Mouse (Mus musculus): ENCODE measurements around the gene Pkd1. TPM values are rescaled to one million over a fixed set of nuclear protein-coding genes. Genes with fewer than 3 reads are reported as not detected.

Pkd1 gene
- polyA plus RNA-seq, 1 experiment: 146 TPM

- WGBS: 57% methylated on average over 24 of the region's 24 CpGs
- DNase-seq: peak; percentile 23
- peaks cover 8% of the 10 kb centered on the region for H3K4me1 ChIP-seq (ENCODE audit: control insufficient read depth, insufficient read depth, low read length)
- TF ChIP-seq CTCF (IDR thresholded peaks at IDR 0.05; ENCODE audit: insufficient read depth, low read length) (no peak), POLR2A (IDR thresholded peaks at IDR 0.05; ENCODE audit: borderline replicate concordance, extremely low read depth, low read depth, low read length) (peak; percentile 67; the same call in 1 of the 2 replicates)
- peak overlapping the region; percentile 69 for H3K4me3 ChIP-seq (replicated peaks; ENCODE audit: extremely low read depth, low read depth, low read length)
Measured at GRCm38 (mm10) chr17:24514270-24515257, 35.1 kb upstream of the Pkd1 start.

GRCm38 (mm10) chr17:24520450-24520849 is 29.2 kb upstream of the Pkd1 start:
- TF ChIP-seq CTCF (IDR thresholded peaks at IDR 0.05; ENCODE audit: insufficient read depth, low read length) (no peak), POLR2A (IDR thresholded peaks at IDR 0.05; ENCODE audit: borderline replicate concordance, extremely low read depth, low read depth, low read length) (no peak)
- no peak overlapping the region for H3K4me3 ChIP-seq (replicated peaks; ENCODE audit: extremely low read depth, low read depth, low read length)
- 83% methylated on average over 4 of the region's 4 CpGs for WGBS
- DNase-seq: no peak
- H3K4me1 ChIP-seq (ENCODE audit: control insufficient read depth, insufficient read depth, low read length): no peaks in the 10 kb centered on the region

GRCm38 (mm10) chr17:24524734-24525133 is 24.9 kb upstream of the Pkd1 start:
- 27% methylated on average over 2 of the region's 2 CpGs for WGBS
- TF ChIP-seq CTCF (IDR thresholded peaks at IDR 0.05; ENCODE audit: insufficient read depth, low read length) (no peak), POLR2A (IDR thresholded peaks at IDR 0.05; ENCODE audit: borderline replicate concordance, extremely low read depth, low read depth, low read length) (no peak)
- DNase-seq: no peak

GRCm38 (mm10) chr17:24527315-24527714 is 22.3 kb upstream of the Pkd1 start:
- under 1% methylated on average over 19 of the region's 19 CpGs for WGBS
- DNase-seq: no peak

More at GRCm38 (mm10) chr17:24524734-24525133, 24.9 kb upstream of the Pkd1 start:
- Histone ChIP-seq H3K4me3 (replicated peaks; ENCODE audit: extremely low read depth, low read depth, low read length) (no peak overlapping the region), H3K4me1 (ENCODE audit: control insufficient read depth, insufficient read depth, low read length) (peaks cover 10% of the 10 kb centered on the region)

DNA sequence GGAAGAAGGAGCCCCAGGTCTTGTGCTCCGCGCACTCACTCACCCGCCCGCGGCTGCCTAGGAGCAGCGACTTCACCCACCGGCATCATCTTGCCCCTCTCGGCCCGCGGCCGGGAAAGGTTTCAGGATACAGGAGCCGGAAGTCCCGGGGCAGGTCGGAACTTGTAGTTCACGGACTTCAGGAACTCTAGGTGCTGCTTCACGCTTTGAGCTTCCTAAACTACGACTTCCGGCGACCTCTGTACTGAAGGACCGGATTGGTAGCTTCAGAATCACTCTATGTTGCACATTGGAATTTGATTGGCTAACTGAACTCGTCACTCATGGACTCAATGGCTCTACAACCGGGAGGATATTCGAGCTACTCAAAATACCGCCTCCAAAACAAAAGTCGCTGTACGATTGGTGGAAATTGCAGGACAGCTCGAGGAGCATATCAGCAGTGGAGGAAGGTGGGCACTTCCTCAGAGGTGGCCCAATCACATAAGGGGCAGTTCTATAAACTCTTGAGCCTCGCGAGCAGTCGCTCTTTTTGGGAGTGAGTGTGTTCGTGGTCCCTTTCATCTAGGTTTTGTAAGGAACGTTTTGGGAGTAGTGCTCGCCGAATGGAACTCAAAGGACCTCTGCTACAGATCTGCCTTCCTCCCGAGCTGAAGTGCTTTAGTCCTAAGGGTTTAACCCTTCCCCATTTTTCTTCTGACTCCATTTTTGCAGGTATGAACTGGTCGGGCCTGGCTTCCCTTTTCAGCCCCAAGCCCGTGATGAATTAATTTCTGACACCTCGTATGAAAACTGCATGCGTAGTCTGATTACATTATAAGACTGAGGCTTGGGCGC is 21.7 kb upstream of the Pkd1 start, which contains the start of gene Traf7:
TSS of gene Traf7 (minus strand) at position 216 of the 837 bp plus-strand sequence.
- Histone ChIP-seq H3K4me3 (replicated peaks; ENCODE audit: extremely low read depth, low read depth, low read length) (peak within 1 kb of the TSS; percentile 88), H3K4me1 (ENCODE audit: control insufficient read depth, insufficient read depth, low read length) (peaks cover 10% of the 10 kb centered on the region)
- TF ChIP-seq POLR2A (IDR thresholded peaks at IDR 0.05; ENCODE audit: borderline replicate concordance, extremely low read depth, low read depth, low read length) (peak; percentile 94), CTCF (IDR thresholded peaks at IDR 0.05; ENCODE audit: insufficient read depth, low read length) (no peak)
- DNase-seq: peak; percentile 88
- WGBS: under 1% methylated on average over 40 of the region's 40 CpGs

More at GRCm38 (mm10) chr17:24527315-24527714, 22.3 kb upstream of the Pkd1 start:
- no peak for TF ChIP-seq POLR2A (IDR thresholded peaks at IDR 0.05; ENCODE audit: borderline replicate concordance, extremely low read depth, low read depth, low read length)
- no peak for TF ChIP-seq CTCF (IDR thresholded peaks at IDR 0.05; ENCODE audit: insufficient read depth, low read length)
- peak overlapping the region; percentile 88 for H3K4me3 ChIP-seq (replicated peaks; ENCODE audit: extremely low read depth, low read depth, low read length)
- peaks cover 10% of the 10 kb centered on the region for H3K4me1 ChIP-seq (ENCODE audit: control insufficient read depth, insufficient read depth, low read length)

GRCm38 (mm10) chr17:24528560-24528918 is 21.1 kb upstream of the Pkd1 start:
- 2% methylated on average over 8 of the region's 8 CpGs for WGBS
- H3K4me3 ChIP-seq (replicated peaks; ENCODE audit: extremely low read depth, low read depth, low read length): peak overlapping the region; percentile 60

DNA sequence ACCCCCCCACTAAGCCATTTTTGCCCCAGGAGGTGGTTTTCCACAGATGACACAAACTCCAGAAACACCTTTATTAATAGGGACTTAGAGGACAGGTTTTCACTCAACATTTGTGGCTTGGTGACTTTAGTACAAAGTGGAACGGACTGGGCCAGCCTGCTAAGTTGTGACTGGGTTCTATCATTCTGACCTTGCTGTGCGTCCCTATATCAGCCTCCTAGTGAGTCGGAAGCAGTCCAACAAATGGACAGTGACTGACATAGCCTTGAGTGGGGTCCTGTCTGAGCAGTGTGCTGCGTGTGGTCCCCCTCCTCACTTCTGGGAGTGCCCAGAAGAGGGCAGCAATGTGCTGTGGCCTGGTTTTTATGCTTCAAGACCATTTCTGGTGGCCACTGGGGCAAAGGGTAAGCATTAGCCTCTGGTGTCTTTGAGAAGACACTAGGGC is 20.6 kb upstream of the Pkd1 start:
- 0 out of 2 replicates have a peak, but pooled peaks have one; percentile 6 for TF ChIP-seq POLR2A (IDR thresholded peaks at IDR 0.05; ENCODE audit: borderline replicate concordance, extremely low read depth, low read depth, low read length)
- peak; percentile 81 for TF ChIP-seq CTCF (IDR thresholded peaks at IDR 0.05; ENCODE audit: insufficient read depth, low read length)
- peak; percentile 53 for DNase-seq
- 8% methylated on average over 4 of the region's 4 CpGs for WGBS
- H3K4me3 ChIP-seq (replicated peaks; ENCODE audit: extremely low read depth, low read depth, low read length): peak overlapping the region; percentile 60
- peaks cover 13% of the 10 kb centered on the region for H3K4me1 ChIP-seq (ENCODE audit: control insufficient read depth, insufficient read depth, low read length)

More at GRCm38 (mm10) chr17:24528560-24528918, 21.1 kb upstream of the Pkd1 start:
- DNase-seq: no peak
- H3K4me1 ChIP-seq (ENCODE audit: control insufficient read depth, insufficient read depth, low read length): peaks cover 13% of the 10 kb centered on the region
- TF ChIP-seq CTCF (IDR thresholded peaks at IDR 0.05; ENCODE audit: insufficient read depth, low read length) (no peak), POLR2A (IDR thresholded peaks at IDR 0.05; ENCODE audit: borderline replicate concordance, extremely low read depth, low read depth, low read length) (no peak)

- Histone ChIP-seq H3K4me3 (replicated peaks; ENCODE audit: extremely low read depth, low read depth, low read length) (no peak overlapping the region), H3K4me1 (ENCODE audit: control insufficient read depth, insufficient read depth, low read length) (peaks cover 13% of the 10 kb centered on the region)
- 34% methylated on average over 5 of the region's 5 CpGs for WGBS
- TF ChIP-seq CTCF (IDR thresholded peaks at IDR 0.05; ENCODE audit: insufficient read depth, low read length) (no peak), POLR2A (IDR thresholded peaks at IDR 0.05; ENCODE audit: borderline replicate concordance, extremely low read depth, low read depth, low read length) (no peak)
- no peak for DNase-seq
Measured at GRCm38 (mm10) chr17:24529883-24530282, 19.8 kb upstream of the Pkd1 start.
